Mouse (Mus musculus) layer of hippocampus, postnatal 10 days (tissue): ENCODE data around the gene Nav2. TPM values are rescaled to one million over a fixed set of nuclear protein-coding genes. Genes with fewer than 3 reads are reported as not detected.

ENCODE experiments used
- DNase-seq, 2 experiments: peaks; one replicate each; pipeline ENCODE4 v3.0.0; 2021; ENCODE audit warnings: low spot score in 2 of 2
- long read RNA-seq: library from polyadenylated mRNA; stranded (forward); transcript quantifications from one replicate; pipeline ENCODE4 v2.0.0, GENCODE M21; 2023
- total RNA-seq, 2 experiments: library from RNA; stranded (reverse); gene quantifications; 2 replicates each; pipeline ENCODE4 v1.2.3; 2021

The Nav2 gene
- total RNA-seq: 100 to 1,000 TPM; 103 to 126 TPM
- long read RNA-seq, partial matches to known transcripts: 1 of 13 reads
- long read RNA-seq, other reads (novel, unspliced or antisense): 12 of 13 reads

DNA sequence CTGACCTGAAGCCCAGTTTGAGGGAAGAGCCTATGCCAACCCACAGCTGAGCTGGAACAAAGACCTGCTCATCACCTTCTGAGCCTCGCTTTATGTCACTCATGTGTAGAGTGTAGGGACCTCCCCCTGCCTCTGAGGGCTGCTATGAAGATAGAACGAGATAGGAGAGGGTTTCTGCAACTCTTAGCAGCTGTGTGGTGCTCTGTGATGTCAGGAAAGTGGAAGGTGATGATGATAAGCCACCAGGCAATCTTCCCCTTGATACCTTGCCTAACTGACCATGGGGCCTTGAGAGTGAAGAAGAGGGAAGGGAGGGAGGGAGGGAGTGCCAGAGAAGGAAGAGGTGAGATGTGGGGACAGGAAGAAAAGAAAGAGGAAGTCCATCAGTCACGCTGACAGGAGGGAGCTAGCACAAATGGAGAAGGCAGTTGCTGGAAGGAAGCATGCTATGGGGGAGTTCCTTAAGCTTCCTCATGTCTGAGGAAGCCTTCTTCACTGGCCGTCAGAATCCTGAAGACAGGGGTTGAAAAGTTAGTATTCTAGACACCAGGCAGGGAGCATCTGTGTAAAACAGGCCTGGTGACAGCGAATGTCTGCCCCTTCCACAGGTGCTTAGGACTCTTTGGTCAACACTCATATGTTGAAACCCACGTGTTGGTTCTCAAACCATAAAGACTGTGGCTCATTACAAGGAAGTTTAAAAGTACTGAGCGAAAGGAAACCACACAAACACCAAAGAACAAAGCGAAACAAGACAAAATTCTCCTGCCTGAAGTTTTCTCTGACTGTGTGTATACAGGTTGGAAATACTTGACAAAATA is at the start of gene Nav2:
TSS of gene Nav2 (plus strand) at position 196 of the 821 bp plus-strand sequence.
- DNase-seq: no peak

DNA sequence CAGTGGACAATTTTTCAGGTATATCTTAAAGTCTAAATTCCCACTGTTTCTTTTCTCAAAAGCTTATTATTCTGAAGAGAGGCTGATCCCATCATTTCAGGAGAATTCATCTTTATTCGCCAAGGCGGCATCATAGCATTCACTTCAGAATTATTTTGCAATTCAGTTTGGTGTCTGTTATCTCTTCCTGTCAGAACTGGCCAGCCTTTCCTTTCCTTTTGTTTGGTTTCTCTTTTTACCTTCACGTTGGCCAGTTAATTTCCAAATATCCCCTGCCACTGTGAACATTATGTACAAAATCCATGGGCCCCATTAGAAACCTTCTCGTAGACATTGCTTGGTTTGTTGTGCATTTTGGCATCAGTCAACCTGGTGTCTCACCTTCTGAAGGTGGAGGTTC is 49.2 kb upstream of the Nav2 start:
- DNase-seq: no peak

DNA sequence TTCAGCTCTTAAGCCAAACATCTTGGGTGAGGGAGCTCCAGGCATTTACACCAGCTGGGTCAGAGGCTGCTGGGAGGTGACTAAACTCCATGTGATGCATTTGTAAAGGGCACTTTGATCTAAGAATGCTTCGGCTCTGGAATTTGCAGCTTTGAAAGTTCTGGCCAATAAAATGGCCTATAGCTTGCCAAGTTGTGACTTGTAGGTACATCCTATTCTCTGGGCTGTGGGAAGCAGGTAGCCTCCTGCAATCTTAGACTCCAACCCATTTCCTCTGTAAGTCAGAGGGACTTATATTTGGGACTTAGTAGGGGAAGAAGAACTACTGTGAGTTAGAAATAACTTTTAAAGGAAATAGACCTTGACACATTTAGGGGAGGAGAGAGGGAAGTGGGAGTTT is 47.6 kb upstream of the Nav2 start:
- no peak for DNase-seq

DNA sequence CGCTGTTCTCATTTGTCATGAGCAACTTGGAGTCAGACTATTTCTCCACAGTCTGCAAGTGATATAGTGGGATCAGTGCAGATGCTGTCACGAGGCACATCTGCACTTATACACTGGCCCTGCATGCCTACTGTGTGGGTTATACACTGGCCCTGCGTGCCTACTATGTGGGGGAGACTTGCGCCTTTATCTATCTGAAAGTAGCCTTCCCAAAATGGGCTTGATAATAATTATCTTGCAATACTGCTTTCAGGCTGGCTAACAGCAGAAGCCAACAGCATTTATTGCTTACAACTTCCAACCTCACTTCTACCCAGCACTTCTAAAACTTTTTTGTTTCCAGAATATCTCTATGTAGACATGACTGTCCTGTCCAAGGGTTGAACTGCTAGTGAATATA is 46.7 kb upstream of the Nav2 start:
- no peak for DNase-seq

DNA sequence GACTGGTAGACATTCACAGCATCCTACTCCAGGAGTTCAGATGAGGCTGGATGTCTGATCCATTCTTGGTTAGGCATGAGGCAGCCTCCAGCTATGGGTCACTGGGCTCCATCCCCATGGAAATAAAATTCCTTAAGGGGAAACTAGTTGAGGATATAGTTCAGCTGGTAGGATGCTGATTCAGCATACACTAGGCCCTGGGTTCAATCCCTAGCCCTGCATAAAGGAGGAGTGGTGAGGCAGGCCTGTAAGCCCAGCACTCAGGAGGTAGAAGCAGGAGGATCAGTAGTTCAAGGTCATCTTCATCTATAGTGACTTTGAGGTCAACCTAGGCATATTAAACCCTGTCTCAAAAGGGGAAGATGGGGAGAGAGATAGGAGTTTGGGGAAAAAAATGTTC is 44.3 kb upstream of the Nav2 start:
- DNase-seq: no peak

DNA sequence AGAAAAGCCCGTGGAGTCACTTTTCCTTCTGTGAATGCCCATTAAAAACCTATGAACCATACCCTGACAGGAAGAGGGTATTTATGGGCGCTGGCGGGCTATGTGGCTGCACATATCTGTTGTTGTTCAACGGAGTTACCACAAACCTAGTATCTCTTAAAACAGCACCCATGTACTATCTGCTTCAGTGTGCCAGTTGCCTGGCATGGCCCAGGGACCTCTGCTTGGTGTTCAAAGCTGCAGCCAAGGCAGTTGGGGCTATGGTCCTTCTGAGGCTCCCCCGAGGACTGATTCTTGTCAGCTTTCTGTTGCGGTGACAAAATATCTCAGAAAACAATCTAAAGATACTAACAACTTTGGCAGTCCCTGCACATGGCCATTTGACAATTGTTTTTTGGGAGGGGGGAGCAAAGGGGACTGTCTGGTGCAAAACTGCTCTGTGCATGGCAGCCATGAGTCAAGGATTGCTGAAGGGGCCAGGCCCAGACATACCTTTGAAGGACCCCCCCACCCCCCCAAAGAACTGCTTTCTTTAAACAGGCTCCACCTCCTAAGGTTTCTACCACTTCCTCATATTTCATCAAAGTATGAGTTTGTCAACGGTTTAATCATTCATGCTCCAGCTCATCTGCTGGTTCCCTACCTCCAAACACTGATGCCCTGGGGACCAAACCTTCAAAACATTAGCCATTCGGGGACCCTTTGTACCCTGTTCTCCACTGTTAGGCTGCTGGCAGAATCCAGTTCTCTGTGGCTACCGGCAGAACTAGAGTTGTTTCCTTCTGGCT is 43.7 kb upstream of the Nav2 start:
- DNase-seq: no peak

DNA sequence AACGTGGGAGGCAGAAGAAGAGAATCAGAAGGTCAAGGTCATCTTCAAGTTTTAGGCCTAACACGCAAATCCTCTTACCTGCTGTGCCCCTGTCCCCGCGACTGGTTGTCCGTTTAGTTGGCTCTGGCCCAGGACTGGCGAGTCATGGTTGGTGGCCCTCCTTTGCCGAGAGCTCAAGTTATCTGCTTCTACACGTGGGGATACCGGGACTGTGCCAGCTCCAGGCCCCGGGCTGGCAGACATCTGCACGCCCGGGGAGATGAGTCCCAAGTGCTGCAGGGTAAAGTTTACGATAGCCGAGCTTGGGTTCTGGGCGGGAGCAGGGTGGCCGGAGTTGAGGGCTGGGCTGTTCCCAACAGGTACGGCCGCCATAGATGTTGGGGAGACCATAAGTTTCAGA is 40.9 kb upstream of the Nav2 start:
- no peak for DNase-seq

DNA sequence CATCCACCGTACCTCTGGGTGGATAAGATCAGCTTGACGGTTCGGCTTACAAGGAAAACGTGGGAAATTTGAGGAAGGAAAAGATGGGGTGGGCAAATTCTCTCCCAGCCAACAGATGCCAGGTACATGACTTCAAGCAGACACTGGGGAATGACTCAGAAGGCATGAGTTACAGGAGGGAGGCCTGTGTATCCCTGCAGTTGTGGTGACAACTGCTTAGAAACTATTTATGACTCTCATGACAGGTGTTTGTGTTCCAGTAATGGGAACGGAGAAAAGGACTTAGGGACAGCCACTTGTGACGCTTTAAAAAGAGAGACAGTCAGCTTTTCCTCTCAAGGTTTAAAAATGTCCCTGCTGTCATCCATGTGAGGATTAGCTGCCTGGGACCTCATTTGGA is 38.4 kb upstream of the Nav2 start:
- no peak for DNase-seq

DNA sequence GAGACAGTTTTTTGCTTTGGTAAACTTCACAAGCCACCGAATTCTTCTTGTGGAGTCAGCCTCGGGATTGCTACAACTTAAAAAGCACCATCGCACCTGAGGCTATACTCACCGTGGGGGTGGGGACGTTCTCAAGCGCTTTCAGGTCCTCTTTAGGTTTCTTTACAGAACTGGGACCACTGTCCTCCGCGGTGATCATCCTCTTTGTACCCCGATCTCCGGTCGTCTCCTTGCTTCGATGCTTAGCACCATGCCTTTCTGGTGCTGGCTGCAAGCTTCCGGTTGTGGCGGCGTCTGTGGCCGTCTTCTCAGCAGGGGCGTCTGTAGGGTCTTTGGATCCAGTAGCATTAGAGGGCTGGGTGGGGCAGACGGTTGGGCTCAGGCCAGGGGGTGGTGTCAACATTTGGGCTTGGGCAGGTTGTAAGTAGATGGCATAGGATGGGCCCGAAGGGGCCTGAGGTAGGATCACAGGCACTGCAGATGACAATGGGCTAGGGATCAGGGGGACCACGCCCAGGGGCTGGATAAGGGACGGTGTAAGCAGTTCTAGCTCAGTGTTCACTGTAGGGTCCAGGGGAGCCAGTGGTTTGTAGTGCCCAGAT is 37.8 kb upstream of the Nav2 start:
- no peak for DNase-seq

DNA sequence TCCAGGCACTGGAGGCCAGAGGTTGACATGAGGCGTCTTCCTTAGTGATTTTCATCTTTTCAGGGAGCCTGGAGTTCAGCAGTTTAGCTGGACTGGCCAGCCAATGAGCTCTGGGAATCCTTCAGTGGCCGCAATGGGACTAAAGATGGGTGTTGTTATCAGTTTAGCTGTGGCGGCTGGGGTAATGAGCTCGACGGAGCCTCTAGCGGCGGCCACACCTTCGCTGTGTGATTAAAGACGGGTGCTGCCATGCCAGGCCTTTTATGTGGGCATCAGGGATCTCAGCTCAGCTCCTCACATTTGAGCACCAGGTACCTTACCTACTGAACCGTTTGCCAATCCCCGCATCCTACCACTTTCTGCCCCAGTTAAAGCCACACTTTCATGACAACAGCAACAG is 37.2 kb upstream of the Nav2 start:
- no peak for DNase-seq

DNA sequence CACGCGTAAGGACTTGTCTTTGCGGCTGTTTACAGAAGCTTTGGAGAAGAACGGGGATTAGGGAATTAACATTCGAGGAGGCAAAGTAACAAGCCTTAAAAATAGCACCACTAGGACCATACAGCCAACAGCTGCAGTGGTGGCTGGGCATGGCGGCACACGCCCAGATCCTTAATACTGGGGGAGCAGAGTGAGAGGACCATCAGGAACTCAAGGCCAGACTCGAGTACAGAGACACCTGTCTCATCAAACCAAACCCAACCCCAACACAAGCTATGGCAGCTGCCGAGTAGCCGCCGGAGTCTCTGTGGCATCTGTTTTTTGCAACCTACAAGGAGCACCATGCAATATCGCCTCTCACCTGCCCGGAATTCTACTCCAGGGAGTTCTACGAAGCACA is 33.4 kb upstream of the Nav2 start:
- DNase-seq: no peak

DNA sequence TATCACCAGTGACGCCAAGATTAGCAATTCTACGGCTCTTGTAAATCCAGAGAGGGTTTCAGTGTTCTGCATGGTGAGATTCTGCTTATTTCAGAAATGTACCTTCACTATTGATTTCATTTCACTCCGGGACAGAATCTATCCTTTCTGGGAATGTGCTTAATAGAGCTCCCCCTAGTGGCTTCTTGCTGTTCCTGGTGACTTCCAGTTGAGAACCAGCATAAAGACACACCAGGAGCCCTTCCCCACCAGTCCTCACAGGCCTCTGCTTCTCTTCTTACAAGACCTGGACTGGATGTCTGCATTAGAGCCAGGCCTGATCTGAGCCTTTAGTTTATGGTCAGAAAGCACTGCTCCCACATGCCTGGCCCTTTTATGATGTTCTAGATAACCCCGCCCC is 32.0 kb upstream of the Nav2 start:
- peak; percentile 49 to 62 for DNase-seq

DNA sequence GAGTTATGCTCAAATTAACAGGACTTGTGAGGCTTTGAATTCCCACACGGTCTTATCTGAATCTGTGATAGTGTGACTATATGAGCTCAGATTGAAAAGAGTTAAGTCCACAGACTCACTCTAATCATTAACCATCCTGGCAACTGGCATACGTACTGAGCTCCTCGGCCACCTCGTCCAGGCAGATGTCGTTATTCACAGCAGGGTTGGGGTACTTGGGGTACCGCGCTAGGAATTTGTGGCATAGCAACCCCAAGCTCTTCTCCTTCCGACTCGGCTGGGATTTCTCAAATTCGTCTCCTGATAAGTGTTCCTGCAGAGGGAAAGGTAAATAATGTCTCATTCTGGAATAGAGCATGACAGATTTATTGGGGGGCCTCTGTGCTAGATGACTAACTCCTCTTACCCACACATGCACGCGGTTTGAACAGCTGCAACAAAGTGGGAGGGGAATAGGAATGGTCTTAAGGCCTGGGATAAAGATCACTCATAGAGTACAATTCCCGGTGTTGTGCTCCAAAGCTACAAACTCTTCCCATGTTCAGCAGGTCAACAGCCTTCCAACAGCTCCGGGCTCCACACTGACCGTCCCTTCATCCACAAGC is 30.6 kb upstream of the Nav2 start:
- no peak for DNase-seq

DNA sequence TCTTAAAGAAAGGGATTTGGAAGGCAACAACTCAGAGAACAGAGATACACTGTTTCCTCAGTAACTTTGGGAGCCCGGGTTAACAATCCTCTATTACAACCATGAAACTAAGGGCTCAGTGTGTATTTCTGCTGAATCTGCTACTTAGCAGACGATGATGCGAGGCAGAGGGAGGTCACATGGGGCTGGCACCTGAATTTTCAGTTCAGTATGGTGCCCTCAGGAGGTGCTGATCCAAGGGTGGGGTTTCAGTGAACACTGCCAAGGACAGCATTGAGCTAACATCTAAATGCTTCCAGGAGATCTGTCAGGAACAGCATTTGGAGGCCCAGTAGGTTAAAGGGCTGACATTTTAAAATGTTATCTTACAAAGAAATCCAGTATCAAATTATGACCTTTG is 28.9 kb upstream of the Nav2 start:
- no peak for DNase-seq

DNA sequence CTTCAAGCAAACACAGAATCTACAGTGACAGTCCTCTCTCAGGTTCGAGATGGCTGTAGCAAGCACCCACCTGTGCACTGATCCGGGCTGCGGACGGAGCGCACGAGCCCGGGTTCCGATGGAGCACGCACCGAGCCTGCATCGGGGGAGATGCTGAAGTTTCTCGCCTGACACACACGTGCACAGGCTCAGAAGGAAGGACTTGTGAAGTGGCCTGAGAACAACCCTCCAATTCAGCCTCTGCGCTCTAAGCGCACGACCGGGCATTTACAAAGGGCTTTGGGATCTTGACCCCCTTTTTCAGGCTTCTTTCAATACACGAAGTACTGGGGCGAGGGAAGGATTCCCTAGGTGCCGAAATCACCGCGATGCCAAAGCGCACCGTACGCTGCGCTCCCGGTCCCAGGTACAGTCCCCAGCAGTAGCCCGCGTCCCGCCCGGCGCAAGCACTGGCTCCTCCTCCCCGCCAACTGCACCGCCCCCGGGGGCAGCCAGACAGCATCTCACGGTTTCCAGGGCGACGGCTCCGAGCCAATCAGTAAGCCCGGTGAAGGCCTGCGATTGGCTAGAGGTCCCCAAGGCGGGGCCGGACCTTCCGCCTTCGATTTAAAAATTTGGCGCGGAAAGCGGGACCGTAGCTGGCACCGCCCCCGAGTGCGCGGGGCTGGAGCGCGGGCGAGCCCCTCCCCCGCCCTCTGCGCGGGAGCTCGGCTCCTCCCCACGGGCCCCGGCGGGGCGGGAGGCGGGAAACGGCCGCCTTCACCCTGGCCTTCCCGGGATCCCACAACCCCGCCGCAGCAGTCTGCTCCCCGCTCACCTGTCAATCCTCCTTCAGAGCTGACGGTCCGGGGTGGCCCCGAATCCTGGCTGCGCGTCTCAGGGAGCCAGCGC is 27.7 kb upstream of the Nav2 start:
- DNase-seq: peak; percentile 96 to 97

DNA sequence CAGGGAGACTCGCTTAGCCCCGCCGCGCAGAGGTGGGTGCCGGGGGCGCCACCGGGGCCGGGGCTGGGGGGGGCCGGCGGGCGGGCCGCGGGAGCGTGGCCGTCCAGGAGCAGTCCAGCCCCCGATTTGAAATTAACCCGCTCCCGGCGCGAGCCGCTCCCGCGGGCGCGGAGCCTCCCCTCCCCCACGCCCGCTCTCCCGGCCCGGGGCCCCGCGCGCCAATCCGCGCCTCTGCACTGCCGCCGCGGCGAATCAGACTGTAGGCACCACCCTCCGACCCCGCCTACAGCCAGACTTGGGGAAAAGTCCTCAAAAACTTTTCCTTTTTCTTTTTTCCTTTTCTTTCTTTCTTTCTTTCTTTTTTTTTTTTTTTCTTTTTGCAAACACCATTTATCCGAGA is 27.0 kb upstream of the Nav2 start, which contains the start of gene E2f8:
TSS of gene E2f8 (minus strand) at position 111 of the 400 bp plus-strand sequence.
- DNase-seq: peak; percentile 43 to 73

DNA sequence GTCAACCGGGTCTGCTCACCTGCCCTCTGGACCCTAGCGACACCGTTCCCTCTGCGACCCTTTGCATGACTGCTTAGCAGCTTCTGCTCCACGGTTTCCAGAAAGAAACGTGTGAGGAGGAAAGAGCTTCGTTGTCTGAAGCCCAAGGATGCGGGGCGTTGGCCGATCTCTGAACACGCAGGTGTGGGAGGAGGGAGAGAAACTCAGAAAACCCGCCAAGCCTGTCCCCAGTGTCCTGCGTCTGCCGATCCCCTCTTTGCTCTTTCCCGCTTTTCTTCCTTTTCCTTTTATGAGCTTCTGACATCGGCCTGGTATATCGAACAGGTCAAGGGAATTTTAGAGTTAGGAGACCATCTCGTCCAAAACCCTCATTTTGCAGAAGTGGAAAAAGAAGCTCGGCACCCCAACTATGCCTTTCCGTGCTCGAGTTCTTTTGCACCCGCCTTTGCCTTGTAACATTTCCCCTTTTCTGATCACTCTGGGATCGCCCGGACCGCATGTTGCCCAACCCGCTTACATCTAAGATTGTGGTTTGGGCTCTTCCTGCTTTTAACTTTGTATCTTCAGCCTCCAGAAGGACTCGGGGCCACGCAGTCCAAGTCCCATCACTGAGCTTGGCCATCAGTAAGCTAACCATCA is 26.4 kb upstream of the Nav2 start:
- DNase-seq: no peak

DNA sequence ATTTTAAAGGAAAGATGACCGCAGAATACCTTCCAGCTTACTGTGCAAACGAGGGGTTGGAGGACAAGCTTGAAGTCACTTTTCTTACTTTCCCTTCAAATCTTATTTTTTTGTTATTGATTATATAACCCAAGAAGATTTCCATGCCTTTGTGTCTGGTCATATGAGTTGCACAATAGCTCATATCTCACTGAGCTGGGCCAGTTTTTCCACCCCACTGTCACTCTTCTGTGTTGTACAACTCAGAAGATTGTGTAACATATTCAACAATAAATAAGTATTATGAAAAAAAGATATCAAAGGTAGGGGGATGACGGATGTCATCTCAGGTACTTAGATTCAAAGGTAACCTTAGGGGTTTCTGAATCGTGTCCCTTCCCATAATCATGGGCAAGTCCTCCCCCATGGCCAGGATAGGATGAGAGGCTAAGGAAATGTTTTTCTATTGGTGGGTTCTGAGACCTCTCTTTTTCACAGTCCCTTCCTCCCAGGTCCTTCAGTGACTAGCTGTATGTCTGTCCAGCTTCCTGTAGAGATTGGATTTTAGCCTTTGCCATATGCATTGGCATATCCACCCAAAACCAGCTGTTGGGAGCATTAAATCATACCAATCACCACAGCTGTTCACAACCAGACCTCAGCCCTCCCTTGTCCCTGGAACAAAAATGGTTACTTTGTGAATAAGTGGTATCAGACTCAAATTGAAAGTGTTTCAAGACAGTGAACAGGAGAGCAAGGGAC is 24.8 kb upstream of the Nav2 start:
- DNase-seq: no peak

DNA sequence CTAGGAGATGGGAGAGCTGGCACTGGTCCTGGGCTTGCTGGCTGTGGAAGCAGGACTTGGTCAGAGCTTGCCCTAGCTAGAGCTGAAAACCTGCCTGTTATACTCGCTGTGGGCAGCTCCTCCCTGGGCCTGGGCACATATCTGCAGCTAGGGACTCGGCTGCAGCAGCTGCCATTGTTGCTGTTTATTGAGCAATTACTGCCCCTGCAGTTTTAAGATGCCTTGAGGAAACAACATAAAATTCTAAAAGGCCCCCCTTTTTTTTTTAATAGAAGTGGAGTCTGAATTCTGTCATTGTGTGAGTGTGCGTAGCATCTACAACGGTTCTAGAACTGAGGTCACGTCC is 24.3 kb upstream of the Nav2 start:
- DNase-seq: no peak
